Mouse (Mus musculus) spleen, postnatal 10 days (tissue): ENCODE data around the gene Smim5.

Source experiments
- DNase-seq, 2 experiments: peaks; one replicate each; pipeline ENCODE4 v3.0.0; 2021 to 2022; ENCODE audit warnings: low spot score in 2 of 2

The Smim5 gene

DNA sequence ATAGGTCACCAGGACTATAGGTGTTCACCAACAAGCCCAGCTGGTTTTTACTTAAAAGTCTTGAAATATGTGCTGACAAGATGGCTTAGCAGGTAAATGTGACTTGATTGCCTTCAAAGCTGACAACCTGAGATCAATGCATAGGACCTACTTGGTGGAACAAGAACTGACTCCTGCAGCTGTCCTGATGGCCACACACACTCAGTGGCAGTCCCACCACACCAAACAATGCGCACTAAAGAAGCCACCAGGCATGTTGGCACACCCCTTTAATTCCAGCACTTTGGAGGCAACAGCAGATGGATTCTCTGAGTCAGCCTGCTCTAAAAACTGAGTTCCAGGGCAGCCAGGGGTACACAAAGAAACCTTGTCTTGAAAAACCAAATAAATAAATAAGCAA is 22.2 kb downstream of the Smim5 start:
- DNase-seq = no peak

- DNase-seq = peak in 1 of 2 experiments; percentile 47
These were observed 29.3 kb downstream of the Smim5 start for GRCm38 (mm10) chr11:115929031-115929430.

GRCm38 (mm10) chr11:115929818-115930217 is 30.1 kb downstream of the Smim5 start:
- DNase-seq = no peak

- DNase-seq = no peak
These were observed 31.5 kb downstream of the Smim5 start for GRCm38 (mm10) chr11:115931235-115931634.

DNA sequence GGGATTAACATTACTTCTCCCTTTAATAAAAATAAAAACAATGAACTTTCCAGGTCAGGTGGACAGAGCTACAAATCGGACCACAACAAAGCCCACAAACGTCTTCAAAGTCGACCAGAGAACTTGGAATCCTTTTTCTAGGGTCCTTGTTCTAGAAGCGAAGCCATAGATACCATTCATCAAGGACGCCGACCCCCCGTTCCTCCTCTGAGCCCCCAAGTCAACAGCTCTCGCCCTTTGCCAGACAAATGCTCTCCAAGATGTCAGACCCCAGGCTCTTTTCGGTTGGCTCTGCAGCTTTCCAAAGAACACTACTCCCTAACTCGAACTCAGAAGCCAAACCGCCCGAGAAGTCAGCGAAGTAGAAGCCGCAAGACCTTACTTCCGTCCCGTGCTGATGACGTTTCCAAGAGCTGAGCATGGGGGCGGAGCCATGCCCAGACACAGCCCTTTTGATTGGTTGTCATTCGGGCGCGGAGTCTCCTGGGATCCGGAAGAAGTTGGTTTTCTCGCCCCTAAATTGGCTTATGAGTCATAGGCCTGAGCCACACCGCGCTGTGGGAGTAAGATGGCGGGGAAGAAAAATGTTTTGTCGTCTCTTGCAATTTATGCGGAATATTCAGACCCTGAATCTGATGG is 33.5 kb downstream of the Smim5 start, which contains the start of the genes Sap30bp and Recql5:
TSS of gene Sap30bp (plus strand) at position 175 of the 639 bp plus-strand sequence.
TSS of gene Recql5 (minus strand) at position 370 of the 639 bp plus-strand sequence.
- peak; percentile 94 to 98 for DNase-seq

DNA sequence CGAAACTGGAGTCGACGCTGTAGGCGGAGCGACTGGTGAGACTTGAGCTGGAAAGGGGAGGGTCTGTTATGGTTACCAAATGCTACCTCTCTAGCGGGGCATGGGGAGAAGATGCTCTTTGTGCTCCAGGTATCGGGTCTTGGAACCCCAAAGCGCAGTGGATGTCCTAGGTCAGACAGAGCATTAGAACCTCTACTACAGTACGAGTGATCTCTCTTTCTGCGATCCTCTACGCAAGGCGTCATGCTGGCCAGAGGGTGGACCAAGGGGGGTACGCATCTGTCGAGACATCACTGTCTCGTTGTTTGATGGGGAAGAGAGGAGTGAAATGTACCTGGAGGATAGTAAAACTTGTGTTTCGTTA is 34.0 kb downstream of the Smim5 start:
- no peak for DNase-seq

- peak; percentile 48 to 76 for DNase-seq
These were observed 40.0 kb downstream of the Smim5 start for GRCm38 (mm10) chr11:115939690-115940329.

GRCm38 (mm10) chr11:115941980-115942379 is 42.2 kb downstream of the Smim5 start:
- DNase-seq = no peak

GRCm38 (mm10) chr11:115945247-115945646 is 45.5 kb downstream of the Smim5 start:
- no peak for DNase-seq

GRCm38 (mm10) chr11:115946221-115946828 is 46.6 kb downstream of the Smim5 start:
- no peak for DNase-seq

DNA sequence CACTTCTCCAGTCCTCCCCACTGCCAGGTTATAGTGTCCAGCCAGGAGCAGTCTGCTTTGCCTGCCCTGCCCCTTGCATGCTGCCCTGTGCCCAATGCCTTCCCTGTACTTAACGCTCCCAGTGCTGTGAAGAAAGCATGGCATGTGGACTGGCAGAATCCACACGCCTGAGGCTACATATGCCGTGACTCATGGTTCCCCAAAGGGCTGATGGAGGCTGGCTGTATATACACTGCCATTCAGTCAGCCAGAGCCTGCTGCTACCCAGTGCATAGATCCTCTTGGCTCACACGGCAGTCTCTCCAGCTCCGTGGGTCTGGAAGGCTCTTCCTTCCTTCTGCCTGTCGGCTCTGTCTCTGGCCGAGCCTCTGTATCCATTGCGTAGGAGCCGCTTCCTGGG is 48.5 kb downstream of the Smim5 start:
- DNase-seq = no peak

- no peak for DNase-seq
These were observed 51.0 kb downstream of the Smim5 start for GRCm38 (mm10) chr11:115950719-115951118.

GRCm38 (mm10) chr11:115954712-115955111 is 54.9 kb downstream of the Smim5 start:
- DNase-seq = no peak

DNA sequence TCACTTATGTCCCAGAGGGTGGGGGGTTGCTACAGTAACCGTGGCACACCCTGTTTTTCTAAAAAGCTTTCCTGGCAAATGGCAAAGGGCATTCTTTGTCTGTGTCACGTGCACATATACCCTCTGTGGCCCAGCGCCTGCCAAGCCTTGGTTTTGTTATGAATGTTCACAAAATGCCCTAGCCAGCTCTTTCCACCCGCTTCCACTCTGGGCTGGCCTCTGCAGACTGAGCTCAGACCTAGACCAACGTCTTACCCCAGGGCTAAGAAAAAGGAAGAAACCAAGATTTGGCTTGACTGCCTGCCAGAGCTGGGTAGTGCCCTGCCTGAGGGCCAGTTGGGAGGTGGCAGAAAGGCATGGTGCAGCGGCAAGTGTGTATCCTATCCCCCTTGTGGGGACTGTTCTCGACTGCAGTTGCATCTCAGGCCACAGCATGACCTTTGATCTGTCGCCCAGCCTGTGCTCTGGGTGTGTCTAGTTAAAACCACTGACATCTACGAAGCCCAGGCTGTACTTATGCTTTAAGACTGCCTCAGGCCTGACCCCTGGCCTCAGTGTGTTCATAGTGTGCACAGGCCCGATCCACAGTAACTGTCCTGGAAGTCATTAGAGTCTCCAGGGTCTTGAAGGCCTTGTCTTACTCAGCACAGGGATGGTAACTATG is 55.6 kb downstream of the Smim5 start:
- DNase-seq = no peak
